Mouse (Mus musculus) cerebellum, postnatal 36 days (tissue): ENCODE data around the gene Gm10153.

Source experiments
- DNase-seq, 2 experiments: peaks; one replicate each; pipeline ENCODE4 v3.0.0; 2021 to 2022; ENCODE audit warnings: mixed read lengths in 2 of 2

The Gm10153 gene

DNA sequence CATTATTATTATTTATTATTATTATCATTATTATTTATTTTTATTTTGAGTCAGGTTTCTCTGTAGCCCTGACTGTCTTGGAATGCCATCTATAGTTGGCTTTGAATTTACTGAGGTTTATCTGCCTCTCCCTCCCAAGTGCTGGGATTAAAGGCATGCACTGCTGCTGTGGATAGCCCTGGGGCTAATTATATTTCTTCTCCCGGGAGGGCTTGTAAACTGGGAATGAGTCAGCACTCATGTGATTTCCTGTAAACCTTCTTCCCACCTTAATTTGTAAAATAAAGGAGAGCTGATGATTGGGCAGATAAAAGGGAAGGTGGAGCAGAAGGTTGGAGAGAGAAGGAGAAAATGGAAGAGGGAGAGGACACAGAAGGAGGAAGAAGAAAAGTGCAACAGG lies 49.5 kb downstream of the Gm10153 start:
- no peak for DNase-seq
